Mouse (Mus musculus) forebrain, embryonic 15.5 days (tissue): ENCODE measurements around the gene Mrpl23. TPM values are rescaled to one million over a fixed set of nuclear protein-coding genes. Genes with fewer than 3 reads are reported as not detected.

Experiments used
- ATAC-seq: fragments of 200-750 bp; cut with Nextera tagmentation; replicated peaks from 2 replicates; pipeline ENCODE4 v1.8.0; 2017; ENCODE audit warnings: mild to moderate bottlenecking, moderate TSS enrichment, moderate library complexity
- H3K27ac ChIP-seq: fragments of 300-500 bp; sonication (generic); replicated peaks from 2 replicates; pipeline ENCODE4 v1.5.1; 2015; ENCODE audit warnings: mild to moderate bottlenecking, inconsistent platforms
- H3K27me3 ChIP-seq: fragments of 300-500 bp; sonication (generic); 2 replicates; pipeline ENCODE4 v1.6.1; 2015; ENCODE audit warnings: inconsistent platforms
- H3K36me3 ChIP-seq: fragments of 300-500 bp; sonication (generic); 2 replicates; pipeline ENCODE4 v1.6.1; 2015; ENCODE audit warnings: mild to moderate bottlenecking, inconsistent platforms
- H3K4me1 ChIP-seq: fragments of 300-500 bp; sonication (generic); 2 replicates; pipeline ENCODE4 v1.6.1; 2015; ENCODE audit warnings: inconsistent platforms
- H3K4me2 ChIP-seq: fragments of 300-500 bp; sonication (generic); replicated peaks from 2 replicates; pipeline ENCODE4 v1.6.1; 2015; ENCODE audit warnings: mild to moderate bottlenecking, inconsistent platforms
- H3K4me3 ChIP-seq: fragments of 300-500 bp; sonication (generic); 2 replicates; pipeline ENCODE4 v1.5.1; 2015; ENCODE audit warnings: mild to moderate bottlenecking, inconsistent platforms
- H3K9ac ChIP-seq: fragments of 300-500 bp; sonication (generic); replicated peaks from 2 replicates; pipeline ENCODE4 v1.6.1; 2015; ENCODE audit warnings: mild to moderate bottlenecking, inconsistent platforms
- H3K9me3 ChIP-seq: fragments of 300-500 bp; sonication (generic); 2 replicates; pipeline ENCODE4 v1.6.1; 2016; ENCODE audit warnings: inconsistent platforms
- WGBS: fragments of 180-500 bp; shearing (Covaris S2); methylation state at CpG from one replicate; pipeline ENCODE4 v1.1.7; 2015; ENCODE audit warnings: mixed read lengths; 5-methylcytosine and 5-hydroxymethylcytosine counted together
- polyA plus RNA-seq: library from polyadenylated mRNA; unstranded; fragments of >200 nt; fragmentation: Nextera tagmentation; extraction: Ambion mirVana; gene quantifications from 2 replicates; pipeline ENCODE4 v1.2.1, GENCODE M21; 2015

Gene Mrpl23
- polyA plus RNA-seq, 1 experiment from 2014 or later = 20.1 TPM

DNA sequence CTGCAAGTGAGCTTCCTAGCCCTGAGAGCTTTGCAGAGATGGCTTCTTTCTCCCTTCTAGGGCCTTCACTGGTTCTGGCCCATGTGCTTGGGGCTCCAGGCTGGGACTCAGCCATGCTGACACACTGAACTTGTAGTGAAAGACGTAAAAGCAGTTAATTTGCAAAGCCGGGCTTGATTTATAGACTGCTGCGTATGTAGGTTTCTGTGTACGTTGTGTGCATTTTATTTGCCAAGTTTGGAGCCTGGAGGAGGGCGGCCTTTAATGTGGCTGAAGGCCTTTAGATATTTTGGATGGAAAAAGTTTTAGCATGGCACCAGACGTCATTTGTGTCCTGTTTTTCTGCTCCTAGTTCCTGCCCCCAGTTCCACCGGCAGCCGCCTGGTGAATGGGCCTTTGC is 7.3 kb downstream of the Mrpl23 start:
- Histone ChIP-seq H3K27ac (no peak overlapping the region), H3K9me3 (no peaks in the 10 kb centered on the region), H3K27me3 (no peaks in the 10 kb centered on the region), H3K4me1 (peaks cover 14% of the 10 kb centered on the region), H3K9ac (no peak overlapping the region), H3K4me2 (no peak overlapping the region), H3K4me3 (no peak overlapping the region), H3K36me3 (peaks cover 5% of the 10 kb centered on the region; the same call in 1 of the 2 replicates)
- ATAC-seq = no peak
- WGBS = 66% methylated on average over 8 of the region's 8 CpGs

DNA sequence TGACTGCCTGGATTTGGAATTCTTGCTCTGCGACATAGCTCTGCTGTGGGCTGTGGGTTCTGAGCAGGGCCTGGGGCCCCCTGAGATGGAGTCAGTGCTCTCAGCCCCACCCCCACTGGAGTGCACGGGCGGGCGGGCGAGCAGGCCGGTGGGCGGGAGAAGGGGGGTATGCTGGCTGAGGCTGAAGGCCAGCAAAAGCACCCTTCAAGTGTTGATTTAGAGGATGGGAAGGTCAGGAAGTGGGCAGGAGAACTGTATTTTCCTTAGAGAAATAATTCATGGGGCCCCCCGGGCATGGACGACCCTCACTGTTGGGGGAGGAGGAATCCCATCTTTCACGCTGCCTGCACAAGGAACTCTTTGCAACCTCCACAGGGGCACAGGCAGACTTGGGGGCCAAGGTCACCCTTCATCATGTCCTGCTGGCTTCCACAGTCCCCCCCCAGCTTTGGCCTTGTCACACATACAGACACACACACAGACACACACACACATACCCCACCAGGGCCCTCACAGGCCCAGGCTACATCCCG is 10.4 kb downstream of the Mrpl23 start:
- Histone ChIP-seq H3K4me3 (no peak overlapping the region), H3K9ac (no peak overlapping the region), H3K9me3 (no peaks in the 10 kb centered on the region), H3K4me2 (no peak overlapping the region), H3K36me3 (peaks cover 5% of the 10 kb centered on the region; the same call in 1 of the 2 replicates), H3K27me3 (no peaks in the 10 kb centered on the region), H3K4me1 (peaks cover 14% of the 10 kb centered on the region), H3K27ac (no peak overlapping the region)
- WGBS = 29% methylated on average over 11 of the region's 11 CpGs
- no peak for ATAC-seq

DNA sequence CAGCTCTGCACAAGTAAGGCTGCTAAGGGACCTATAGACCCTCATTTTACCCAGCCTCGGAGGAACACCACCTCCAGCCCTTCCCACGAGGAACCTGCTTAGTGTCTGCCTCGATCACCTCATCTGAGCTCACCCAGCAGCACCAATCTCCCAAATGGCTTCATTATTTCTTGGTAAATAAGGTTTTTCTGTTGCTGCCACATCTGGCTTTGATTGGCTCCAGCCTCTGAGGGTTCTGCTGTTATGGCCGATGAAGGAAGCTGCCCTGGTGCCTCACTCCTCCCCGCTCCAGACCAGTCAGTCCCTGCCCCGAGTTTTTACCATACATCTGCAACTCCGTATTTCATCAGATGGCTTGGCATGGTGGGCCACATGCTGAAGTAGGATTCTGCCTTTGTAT is 13.5 kb downstream of the Mrpl23 start:
- peaks cover 3% of the 10 kb centered on the region; the same call in 1 of the 2 replicates for H3K36me3 ChIP-seq
- no peak overlapping the region for H3K4me3 ChIP-seq
- H3K4me2 ChIP-seq = no peak overlapping the region
- H3K9me3 ChIP-seq = no peaks in the 10 kb centered on the region
- ATAC-seq = no peak
- no peak overlapping the region for H3K27ac ChIP-seq
- WGBS = 88% methylated on average over 7 of the region's 7 CpGs
- peaks cover 4% of the 10 kb centered on the region; the same call in 1 of the 2 replicates for H3K4me1 ChIP-seq
- H3K27me3 ChIP-seq = no peaks in the 10 kb centered on the region
- H3K9ac ChIP-seq = no peak overlapping the region

DNA sequence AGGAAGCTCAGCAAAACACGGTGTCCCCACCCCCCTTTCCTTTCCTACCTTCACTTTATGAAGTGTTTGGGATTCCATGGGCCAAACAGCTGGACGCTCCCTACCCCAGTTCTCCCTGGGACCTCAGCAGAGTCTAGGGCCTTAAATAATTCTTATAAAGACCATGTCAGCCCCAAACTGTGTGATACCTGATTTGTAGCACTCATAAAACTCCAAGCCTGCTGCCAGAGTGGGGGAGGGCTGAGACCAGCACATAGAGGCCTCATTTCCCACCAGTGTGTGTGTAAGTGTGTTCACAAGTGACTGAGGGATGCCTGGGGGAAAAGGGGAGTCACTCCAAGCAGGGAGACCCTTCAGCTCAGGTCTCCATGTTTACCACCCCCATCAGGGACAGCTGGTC is 15.4 kb downstream of the Mrpl23 start:
- H3K27me3 ChIP-seq = no peaks in the 10 kb centered on the region
- no peaks in the 10 kb centered on the region for H3K9me3 ChIP-seq
- H3K4me1 ChIP-seq = 0 out of 2 replicates have a peak, but pooled peaks cover under 1% of the 10 kb centered on the region
- no peak for ATAC-seq
- no peak overlapping the region for H3K4me2 ChIP-seq
- no peak overlapping the region for H3K27ac ChIP-seq
- H3K4me3 ChIP-seq = no peak overlapping the region
- no peaks in the 10 kb centered on the region for H3K36me3 ChIP-seq
- WGBS = 62% methylated on average over 2 of the region's 2 CpGs
- H3K9ac ChIP-seq = no peak overlapping the region

DNA sequence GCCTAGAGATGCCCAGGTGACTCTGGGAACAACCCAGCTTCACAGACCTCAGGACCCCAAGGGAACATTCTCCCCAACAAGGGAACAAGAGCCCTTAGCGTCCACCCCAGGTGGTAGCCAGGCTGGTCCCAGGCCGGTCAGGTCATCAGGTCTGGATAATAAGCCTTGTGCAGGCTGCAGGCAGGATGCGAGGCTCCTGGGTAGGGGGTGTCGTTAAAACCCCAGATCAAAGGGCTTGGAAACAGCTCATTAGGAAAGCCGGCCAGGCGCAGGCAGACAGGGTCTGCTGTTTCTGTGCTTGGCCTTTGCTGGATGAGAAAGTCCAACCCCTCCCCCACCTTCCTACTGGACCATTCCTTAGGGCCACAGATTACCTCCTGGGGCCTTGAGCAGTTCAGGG is 16.2 kb downstream of the Mrpl23 start:
- no peak for ATAC-seq
- H3K4me2 ChIP-seq = no peak overlapping the region
- peaks cover 2% of the 10 kb centered on the region; the same call in 1 of the 2 replicates for H3K4me1 ChIP-seq
- H3K27ac ChIP-seq = no peak overlapping the region
- H3K4me3 ChIP-seq = no peak overlapping the region
- WGBS = 13% methylated on average over 6 of the region's 6 CpGs
- H3K9me3 ChIP-seq = no peaks in the 10 kb centered on the region
- H3K27me3 ChIP-seq = no peaks in the 10 kb centered on the region
- no peaks in the 10 kb centered on the region for H3K36me3 ChIP-seq
- H3K9ac ChIP-seq = no peak overlapping the region

DNA sequence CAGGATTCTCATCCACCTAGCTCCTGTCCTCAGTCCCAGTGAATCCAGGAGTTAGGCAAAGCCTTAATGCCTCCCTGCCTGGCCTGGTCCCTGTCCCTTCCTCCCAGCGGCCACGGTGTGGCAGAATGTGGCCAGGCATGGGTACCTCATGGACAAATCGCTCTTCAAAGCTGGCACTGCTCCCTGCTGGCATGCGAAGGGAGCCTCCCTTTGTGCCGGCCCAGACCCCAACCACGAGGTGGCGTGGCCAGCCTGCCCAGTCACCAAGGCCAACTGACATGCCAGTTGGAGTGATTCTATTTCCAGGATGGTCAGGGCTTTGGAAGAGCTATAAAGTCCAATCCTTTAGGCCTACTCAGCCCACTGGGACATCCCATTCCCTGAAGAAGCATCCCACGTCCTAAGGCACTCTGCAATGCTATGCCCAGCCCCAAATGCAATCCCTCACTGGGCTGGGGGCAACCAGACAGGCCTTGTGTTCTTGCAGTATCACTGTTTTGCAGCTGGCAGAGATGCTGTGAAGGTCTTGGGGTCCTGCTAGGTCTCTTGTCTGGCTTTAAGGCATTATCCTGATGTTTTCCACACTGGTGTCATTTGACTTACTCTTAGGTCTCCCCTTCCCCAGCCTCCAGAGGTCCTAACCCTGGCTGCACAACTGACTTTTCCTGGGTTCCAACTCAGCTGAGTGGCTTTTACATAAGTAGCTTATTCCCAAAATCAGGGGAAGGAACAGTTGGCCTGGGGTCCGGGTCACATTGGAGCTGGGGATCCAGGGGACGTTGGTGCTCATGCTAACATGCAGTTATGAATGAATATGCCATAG is 17.7 kb downstream of the Mrpl23 start:
- Histone ChIP-seq H3K9me3 (no peaks in the 10 kb centered on the region), H3K4me2 (no peak overlapping the region), H3K36me3 (no peaks in the 10 kb centered on the region), H3K9ac (no peak overlapping the region), H3K4me3 (no peak overlapping the region), H3K27me3 (no peaks in the 10 kb centered on the region), H3K4me1 (peaks cover 11% of the 10 kb centered on the region), H3K27ac (no peak overlapping the region)
- WGBS = 90% methylated on average over 10 of the region's 10 CpGs
- ATAC-seq = no peak

DNA sequence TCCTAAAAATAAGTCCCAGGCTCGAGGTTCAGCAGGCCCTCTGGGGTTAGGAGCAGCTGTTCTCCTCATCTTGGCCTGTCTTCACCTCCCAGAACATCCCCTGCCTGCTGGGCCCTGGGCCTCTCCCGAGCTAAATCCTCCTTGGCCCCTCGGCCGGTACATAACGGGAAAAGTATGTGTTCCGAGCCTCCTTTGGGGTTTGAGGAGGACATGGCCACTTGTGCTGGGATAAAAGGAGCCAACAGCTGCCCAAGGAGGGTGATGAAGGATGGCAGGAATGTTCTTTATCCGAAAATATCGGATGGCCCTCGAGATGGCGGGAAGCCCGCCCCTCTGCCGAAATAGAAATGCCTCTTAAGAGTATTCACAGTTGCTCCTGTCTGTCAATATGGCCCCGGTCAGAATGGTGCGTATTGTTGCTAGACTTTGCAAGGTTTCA is 18.5 kb downstream of the Mrpl23 start:
- H3K4me3 ChIP-seq = no peak overlapping the region
- no peak overlapping the region for H3K4me2 ChIP-seq
- H3K4me1 ChIP-seq = peaks cover 11% of the 10 kb centered on the region
- H3K36me3 ChIP-seq = no peaks in the 10 kb centered on the region
- H3K9me3 ChIP-seq = no peaks in the 10 kb centered on the region
- 83% methylated on average over 14 of the region's 14 CpGs for WGBS
- H3K9ac ChIP-seq = no peak overlapping the region
- no peak for ATAC-seq
- no peaks in the 10 kb centered on the region for H3K27me3 ChIP-seq
- no peak overlapping the region for H3K27ac ChIP-seq

DNA sequence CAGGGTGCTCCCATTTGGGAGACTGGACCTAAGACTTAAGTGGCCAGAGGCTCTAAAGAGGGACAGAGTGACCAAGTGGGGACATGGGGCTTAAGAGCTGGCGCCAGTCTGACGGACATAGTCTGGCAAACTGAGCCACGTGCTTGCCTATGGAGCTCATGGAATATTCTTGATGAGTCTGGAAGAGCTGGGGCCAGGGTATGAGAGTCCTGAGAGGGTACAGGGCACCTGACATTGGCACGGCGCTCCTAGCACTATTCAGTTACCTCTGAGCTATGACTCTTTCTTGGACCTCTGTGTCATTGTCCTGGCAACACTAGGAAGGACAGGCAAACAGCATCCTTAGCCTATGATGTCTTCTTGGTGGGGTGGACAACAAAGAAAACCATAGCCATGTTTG is 19.2 kb downstream of the Mrpl23 start:
- Histone ChIP-seq H3K36me3 (no peaks in the 10 kb centered on the region), H3K27me3 (no peaks in the 10 kb centered on the region), H3K4me1 (peaks cover 11% of the 10 kb centered on the region), H3K9me3 (no peaks in the 10 kb centered on the region), H3K4me3 (no peak overlapping the region), H3K9ac (no peak overlapping the region), H3K4me2 (no peak overlapping the region), H3K27ac (no peak overlapping the region)
- ATAC-seq = no peak
- 91% methylated on average over 5 of the region's 5 CpGs for WGBS

DNA sequence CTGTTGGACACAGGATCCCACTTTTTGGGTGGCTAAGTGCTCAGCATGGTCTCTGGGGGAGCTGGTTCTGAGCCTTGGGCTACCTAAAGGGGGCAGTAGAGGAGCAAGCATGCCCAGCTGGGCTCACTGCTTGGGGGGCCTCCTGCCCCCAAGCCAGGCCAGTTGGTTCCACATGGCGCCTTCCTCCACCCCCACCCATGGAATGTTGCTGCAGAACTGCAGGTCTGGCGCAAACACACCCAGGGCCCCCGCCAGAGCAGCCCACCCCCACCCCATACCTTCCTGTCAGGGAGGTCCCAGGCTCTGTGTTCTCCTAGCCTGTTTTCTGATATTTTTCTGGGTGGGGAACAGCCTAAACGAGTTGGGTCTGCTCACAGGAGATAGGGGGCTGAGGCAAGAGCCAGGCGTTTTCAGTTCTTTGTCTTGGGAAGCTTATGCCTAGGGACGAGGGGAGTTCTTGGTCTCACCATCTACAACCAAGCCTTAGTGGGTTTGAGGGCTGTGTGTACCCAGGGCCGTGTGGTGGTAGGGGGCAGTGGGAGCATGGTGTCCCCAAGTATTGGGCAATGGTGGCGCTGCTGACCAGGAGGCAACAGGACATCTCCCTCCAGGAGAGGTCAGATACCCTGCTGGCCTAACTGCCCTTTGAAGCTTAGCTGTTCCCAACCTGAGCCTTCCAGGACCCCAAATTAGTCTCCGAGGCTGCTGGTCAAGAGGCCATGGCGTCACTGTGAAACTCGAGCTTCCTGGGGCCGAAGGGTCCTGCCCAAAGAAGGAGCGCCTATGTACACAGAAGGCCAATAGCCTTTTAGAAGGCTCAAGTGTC is 20.3 kb downstream of the Mrpl23 start:
- H3K4me3 ChIP-seq = no peak overlapping the region
- peaks cover 11% of the 10 kb centered on the region for H3K4me1 ChIP-seq
- ATAC-seq = no peak
- no peak overlapping the region for H3K4me2 ChIP-seq
- H3K27ac ChIP-seq = no peak overlapping the region
- no peaks in the 10 kb centered on the region for H3K9me3 ChIP-seq
- no peaks in the 10 kb centered on the region for H3K36me3 ChIP-seq
- WGBS = 65% methylated on average over 13 of the region's 13 CpGs
- no peaks in the 10 kb centered on the region for H3K27me3 ChIP-seq
- H3K9ac ChIP-seq = no peak overlapping the region

DNA sequence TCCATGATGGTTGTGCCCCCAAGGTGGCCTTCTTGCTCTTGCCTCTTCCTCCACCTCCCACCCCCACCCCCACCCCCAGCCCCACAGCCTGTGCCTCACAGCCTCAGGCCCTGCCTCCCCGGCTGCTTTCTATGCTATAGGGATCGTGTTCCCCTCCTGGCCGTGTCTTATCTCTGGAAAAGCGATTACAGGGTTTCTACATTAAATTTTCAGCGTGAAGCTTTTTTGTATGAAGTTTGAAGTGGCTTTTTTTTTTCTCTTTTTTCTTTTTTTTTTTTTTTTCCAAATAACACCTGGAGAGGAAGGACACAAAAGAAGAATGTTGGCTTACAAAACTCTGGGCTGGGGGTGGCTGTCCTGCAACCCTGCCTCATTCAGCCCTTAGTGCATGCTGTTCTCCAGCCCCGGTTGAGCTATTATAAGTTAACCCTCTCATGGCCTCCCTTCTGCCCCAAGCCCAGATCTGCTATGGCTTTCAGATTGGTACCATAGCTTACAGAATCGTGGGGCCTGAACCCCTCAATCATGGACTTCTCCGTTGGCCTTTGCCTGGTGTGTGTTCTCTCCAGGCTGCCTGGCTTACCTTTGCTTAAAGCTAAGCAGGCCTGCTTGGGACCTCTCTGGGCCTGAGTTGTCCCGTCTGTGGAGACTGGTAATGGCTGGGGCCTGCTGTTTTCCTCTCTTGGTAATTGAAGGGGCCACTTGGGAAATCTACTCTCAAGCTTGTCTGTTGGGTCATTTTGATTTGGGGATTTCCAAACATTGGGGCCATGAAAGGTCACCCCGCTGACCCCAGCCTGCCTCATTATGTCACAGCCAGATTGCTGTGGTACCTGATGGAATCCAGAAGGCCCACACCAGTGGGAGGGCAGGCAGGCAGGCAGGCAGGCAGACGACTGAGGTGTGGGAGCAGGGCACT is 21.2 kb downstream of the Mrpl23 start:
- Histone ChIP-seq H3K27ac (peak overlapping the region; percentile 58), H3K9ac (no peak overlapping the region), H3K9me3 (no peaks in the 10 kb centered on the region), H3K36me3 (no peaks in the 10 kb centered on the region), H3K4me3 (no peak overlapping the region), H3K4me2 (no peak overlapping the region), H3K4me1 (peaks cover 11% of the 10 kb centered on the region), H3K27me3 (no peaks in the 10 kb centered on the region)
- ATAC-seq = no peak
- WGBS = 39% methylated on average over 11 of the region's 11 CpGs

DNA sequence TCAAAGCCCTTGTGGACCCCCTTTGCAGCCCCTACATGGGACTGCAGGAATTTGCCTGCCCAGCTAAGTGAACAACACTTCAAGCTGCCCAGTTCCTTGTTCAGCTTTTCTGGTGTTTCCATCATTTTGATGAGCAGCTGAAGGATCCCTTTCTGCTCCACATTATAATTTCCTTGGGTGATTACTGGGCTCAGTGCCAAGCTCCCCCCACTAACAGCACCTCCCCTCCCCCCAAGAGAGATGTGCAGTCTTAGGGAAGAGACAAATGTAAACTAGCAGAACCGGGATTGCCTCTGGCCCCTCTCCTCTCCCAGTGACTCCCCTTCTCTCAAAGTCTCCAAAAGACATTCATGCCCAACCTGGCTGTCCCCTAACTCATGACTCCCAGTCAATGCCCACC is 22.1 kb downstream of the Mrpl23 start:
- ATAC-seq = 0 out of 2 replicates have a peak, but pooled peaks have one; percentile 29
- H3K27ac ChIP-seq = peak overlapping the region; percentile 58
- H3K36me3 ChIP-seq = no peaks in the 10 kb centered on the region
- H3K27me3 ChIP-seq = no peaks in the 10 kb centered on the region
- 9% methylated on average over 1 of the region's 1 CpGs for WGBS
- H3K9ac ChIP-seq = no peak overlapping the region
- no peak overlapping the region for H3K4me3 ChIP-seq
- no peak overlapping the region for H3K4me2 ChIP-seq
- H3K9me3 ChIP-seq = no peaks in the 10 kb centered on the region
- H3K4me1 ChIP-seq = peaks cover 11% of the 10 kb centered on the region
